Mouse (Mus musculus) CH12.LX (cell line): ENCODE results near the gene 1700113H08Rik. TPM values are rescaled to one million over a fixed set of nuclear protein-coding genes. Genes with fewer than 3 reads are reported as not detected.

ENCODE experiments used
- DNase-seq: peaks from one replicate; pipeline ENCODE4 v3.0.0-alpha.2; 2013; ENCODE audit errors: extremely low read depth
- H3K27ac ChIP-seq: 2 replicates; pipeline ENCODE4 v1.5.1; 2012; ENCODE audit warnings: low read depth, mild to moderate bottlenecking, control low read depth, moderate library complexity; ENCODE audit not compliant: insufficient read depth
- H3K27me3 ChIP-seq: replicated peaks from 2 replicates; pipeline ENCODE3; 2012; ENCODE audit warnings: inconsistent platforms
- H3K36me3 ChIP-seq, 2 experiments: replicated peaks in 1 of 2; 2 replicates each; pipeline versions ENCODE3 to v1.6.1; 2012; ENCODE audit warnings: inconsistent platforms in 1 of 2, low read length in 1 of 2, mild to moderate bottlenecking in 1 of 2, mixed read lengths in 1 of 2, moderate library complexity in 1 of 2; ENCODE audit not compliant: control insufficient read depth in 1 of 2, insufficient read depth in 1 of 2
- H3K4me1 ChIP-seq, 2 experiments: 2 replicates each; pipeline ENCODE4 v1.6.1; 2012; ENCODE audit warnings: inconsistent platforms in 1 of 2, moderate library complexity in 1 of 2; ENCODE audit not compliant: insufficient read depth in 2 of 2, control insufficient read depth in 1 of 2
- H3K4me2 ChIP-seq: 2 replicates; pipeline ENCODE4 v1.6.1; 2012; ENCODE audit warnings: low read depth, mild to moderate bottlenecking, control low read depth; ENCODE audit not compliant: poor library complexity, insufficient read depth, severe bottlenecking
- H3K4me3 ChIP-seq, 3 experiments: fragments of 150-350 bp in 1 of 3; sonication (generic) in 1 of 3; replicated peaks in 1 of 3; 2 replicates each; pipeline versions ENCODE3 to v1.5.1; 2011 to 2012; ENCODE audit warnings: low read depth in 2 of 3, low read length in 2 of 3, mild to moderate bottlenecking in 2 of 3, moderate library complexity in 2 of 3, control low read depth in 1 of 3, improper control_type of control experiment in 1 of 3, inconsistent platforms in 1 of 3, mixed read lengths in 1 of 3; ENCODE audit not compliant: poor library complexity in 1 of 3
- H3K79me2 ChIP-seq: replicated peaks from 2 replicates; pipeline ENCODE4 v1.6.1; 2012; ENCODE audit warnings: mild to moderate bottlenecking, moderate library complexity; ENCODE audit not compliant: control insufficient read depth, poor library complexity, insufficient read depth, severe bottlenecking; ENCODE audit errors: extremely low read depth
- H3K9ac ChIP-seq: 2 replicates; pipeline ENCODE4 v1.6.1; 2012; ENCODE audit warnings: low read depth, mild to moderate bottlenecking, control low read depth, moderate library complexity; ENCODE audit not compliant: insufficient read depth
- H3K9me3 ChIP-seq: replicated peaks from 2 replicates; pipeline ENCODE3; 2012; ENCODE audit warnings: low read length, inconsistent platforms, mixed read lengths
- CHD1 ChIP-seq: IDR thresholded peaks from 2 replicates; pipeline ENCODE4 v1.6.1; 2012; ENCODE audit warnings: low read depth, low read length, improper control_type of control experiment, inconsistent platforms
- CTCF ChIP-seq, 2 experiments: IDR thresholded peaks in 1 of 2; conservative IDR thresholded peaks in 1 of 2; 2 replicates each; pipeline ENCODE4 v1.5.1; 2011 to 2012; ENCODE audit warnings: low read depth in 2 of 2, low read length in 2 of 2, improper control_type of control experiment in 1 of 2, inconsistent platforms in 1 of 2, mild to moderate bottlenecking in 1 of 2, moderate library complexity in 1 of 2
- E2F4 ChIP-seq: IDR thresholded peaks from 2 replicates; pipeline ENCODE4 v1.6.1; 2011; ENCODE audit warnings: low read depth, low read length, improper control_type of control experiment; ENCODE audit not compliant: insufficient replicate concordance
- EP300 ChIP-seq: IDR thresholded peaks from 2 replicates; pipeline ENCODE4 v1.6.1; 2011; ENCODE audit warnings: low read length, improper control_type of control experiment
- ETS1 ChIP-seq: conservative IDR thresholded peaks from 2 replicates; pipeline ENCODE4 v1.6.1; 2012; ENCODE audit warnings: low read depth, mild to moderate bottlenecking, inconsistent platforms, low read length, improper control_type of control experiment, moderate library complexity
- GABPA ChIP-seq: IDR thresholded peaks from 2 replicates; pipeline ENCODE4 v1.6.1; 2012; ENCODE audit warnings: low read depth, low read length, improper control_type of control experiment, inconsistent platforms; ENCODE audit not compliant: insufficient replicate concordance
- IRF4 ChIP-seq: IDR thresholded peaks from 2 replicates; pipeline ENCODE4 v1.6.1; 2014; ENCODE audit warnings: low read depth, mild to moderate bottlenecking, inconsistent platforms, low read length, improper control_type of control experiment
- JUN ChIP-seq: IDR thresholded peaks from 2 replicates; pipeline ENCODE4 v1.6.1; 2011; ENCODE audit warnings: low read depth, mild to moderate bottlenecking, low read length, improper control_type of control experiment, moderate library complexity; ENCODE audit not compliant: insufficient read depth
- JUND ChIP-seq: conservative IDR thresholded peaks from 2 replicates; pipeline ENCODE4 v1.6.1; 2011; ENCODE audit warnings: low read depth, low read length, improper control_type of control experiment
- MAZ ChIP-seq: IDR thresholded peaks from 2 replicates; pipeline ENCODE4 v1.6.1; 2012; ENCODE audit warnings: low read depth, mild to moderate bottlenecking, inconsistent platforms, low read length, improper control_type of control experiment, moderate library complexity
- MEF2A ChIP-seq: IDR thresholded peaks from 2 replicates; pipeline ENCODE4 v1.6.1; 2014; ENCODE audit warnings: low read depth, mild to moderate bottlenecking, inconsistent platforms, low read length, improper control_type of control experiment, borderline replicate concordance
- PAX5 ChIP-seq: IDR thresholded peaks from 2 replicates; pipeline ENCODE4 v1.6.1; 2012; ENCODE audit warnings: low read length, inconsistent platforms, mixed read lengths
- POLR2A ChIP-seq: IDR thresholded peaks from 2 replicates; pipeline ENCODE4 v1.6.1; 2011; ENCODE audit warnings: low read depth, mild to moderate bottlenecking, improper control_type of control experiment, low read length
- POLR2AphosphoS2 ChIP-seq: IDR thresholded peaks from 2 replicates; pipeline ENCODE4 v1.6.1; 2011; ENCODE audit warnings: low read depth, low read length, improper control_type of control experiment
- RAD21 ChIP-seq: IDR thresholded peaks from 2 replicates; pipeline ENCODE4 v1.6.1; 2011; ENCODE audit warnings: low read depth, mild to moderate bottlenecking, low read length, improper control_type of control experiment, moderate library complexity
- RCOR1 ChIP-seq: conservative IDR thresholded peaks from 2 replicates; pipeline ENCODE4 v1.6.1; 2012; ENCODE audit warnings: low read depth, mild to moderate bottlenecking, inconsistent platforms, low read length, improper control_type of control experiment
- SIN3A ChIP-seq: IDR thresholded peaks from 2 replicates; pipeline ENCODE4 v1.6.1; 2012; ENCODE audit warnings: low read length, improper control_type of control experiment, inconsistent platforms
- SMC3 ChIP-seq: IDR thresholded peaks from 2 replicates; pipeline ENCODE4 v1.6.1; 2011; ENCODE audit warnings: low read depth, low read length, improper control_type of control experiment
- TBP ChIP-seq: conservative IDR thresholded peaks from 2 replicates; pipeline ENCODE4 v1.6.1; 2011; ENCODE audit warnings: low read depth, low read length, improper control_type of control experiment
- TCF12 ChIP-seq: IDR thresholded peaks from 2 replicates; pipeline ENCODE4 v1.6.1; 2014; ENCODE audit warnings: low read depth, mild to moderate bottlenecking, inconsistent platforms, low read length, improper control_type of control experiment
- UBTF ChIP-seq: IDR thresholded peaks from 2 replicates; pipeline ENCODE4 v1.6.1; 2012; ENCODE audit warnings: low read depth, mild to moderate bottlenecking, inconsistent platforms, low read length, improper control_type of control experiment, moderate library complexity
- ZC3H11A ChIP-seq: IDR thresholded peaks from 2 replicates; pipeline ENCODE4 v1.6.1; 2012; ENCODE audit warnings: low read depth, mild to moderate bottlenecking, inconsistent platforms, low read length, improper control_type of control experiment
- ZKSCAN1 ChIP-seq: IDR thresholded peaks from 2 replicates; pipeline ENCODE4 v1.6.1; 2012; ENCODE audit warnings: low read depth, inconsistent platforms, low read length, improper control_type of control experiment, borderline replicate concordance
- ZNF384 ChIP-seq: IDR thresholded peaks from 2 replicates; pipeline ENCODE4 v1.6.1; 2012; ENCODE audit warnings: low read depth, low read length, improper control_type of control experiment, inconsistent platforms
- dilution Hi-C: fragments of 300-500 bp; cut with MboI; formaldehyde crosslinking; loops from 2 replicates; pipeline ENCODE4 v1.14.3; 2020; ENCODE audit warnings: low sequenced_read_pairs; ENCODE audit not compliant: extremely low pct_unique_long_range_greater_than_20kb, extremely low pct_ligation_motif_present
- in situ Hi-C: fragments of 300-500 bp; cut with MboI; formaldehyde crosslinking; loops from 3 replicates; pipeline ENCODE4 v1.14.3; 2019; ENCODE audit warnings: low sequenced_read_pairs, low pct_ligation_motif_present, low pct_unique_long_range_greater_than_20kb, mixed read lengths
- polyA plus RNA-seq: library from polyadenylated mRNA; unstranded; fragments of >175 nt; gene quantifications from 2 replicates; pipeline ENCODE4 v1.2.1, GENCODE M21; 2012; ENCODE audit warnings: low read depth; ENCODE audit not compliant: insufficient read length
- total RNA-seq, 2 experiments: library from RNA; depleted of rRNA; stranded (reverse); fragments of 300-350 nt in 1 of 2; fragments of >200 nt in 1 of 2; gene quantifications; 2 replicates each; pipeline ENCODE4 v1.2.3; 2012 to 2014

Gene 1700113H08Rik
- total and polyA plus RNA-seq, 3 experiments = not detected

- TF ChIP-seq POLR2A = no peak
- no peak for TF ChIP-seq GABPA
- no peak for TF ChIP-seq IRF4
- TF ChIP-seq E2F4 = no peak
- TF ChIP-seq ZNF384 = no peak
- TF ChIP-seq RAD21 = no peak
- TF ChIP-seq SIN3A = no peak
- TF ChIP-seq POLR2AphosphoS2 = no peak
- TF ChIP-seq RCOR1 = no peak
- no peak for TF ChIP-seq CHD1
- no peak for TF ChIP-seq ZKSCAN1
- no peaks in the 10 kb centered on the region for H3K9me3 ChIP-seq
- in situ Hi-C loops (no loop called here), dilution Hi-C loops (no loop called here)
- H3K9ac ChIP-seq = no peak overlapping the region
- no peaks in the 10 kb centered on the region for H3K27me3 ChIP-seq
- no peak overlapping the region for H3K27ac ChIP-seq
- no peaks in the 10 kb centered on the region for H3K36me3 ChIP-seq
- no peak overlapping the region for H3K4me3 ChIP-seq
- no peak overlapping the region for H3K4me2 ChIP-seq
- peaks cover 0 to 4% of the 10 kb centered on the region in 2 experiments; a peak in 1 of 4 replicates for H3K4me1 ChIP-seq
- no peak for DNase-seq
- H3K79me2 ChIP-seq = no peaks in the 10 kb centered on the region
Measured at GRCm38 (mm10) chr10:87084236-87084635, 26.4 kb downstream of the 1700113H08Rik start.

GRCm38 (mm10) chr10:87087646-87088045 lies 29.8 kb downstream of the 1700113H08Rik start:
- dilution Hi-C loops = no loop called here
- DNase-seq = no peak

GRCm38 (mm10) chr10:87094249-87094648 lies 36.4 kb downstream of the 1700113H08Rik start:
- Histone ChIP-seq H3K27me3 (no peaks in the 10 kb centered on the region), H3K27ac (no peak overlapping the region), H3K79me2 (no peaks in the 10 kb centered on the region), H3K9ac (no peak overlapping the region), H3K9me3 (no peaks in the 10 kb centered on the region), H3K36me3 (no peaks in the 10 kb centered on the region), H3K4me2 (no peak overlapping the region), H3K4me3 (no peak overlapping the region), H3K4me1 (peaks cover 6 to 26% of the 10 kb centered on the region in 2 experiments)
- DNase-seq = peak; percentile 75
- TF ChIP-seq MAZ (no peak), CTCF (conservative IDR thresholded peaks at IDR 0.05 in 1 of 2, IDR thresholded peaks at IDR 0.05 in 1 of 2; ENCODE audit: low read depth in 2 of 2, low read length in 2 of 2) (peak; percentile 57 to 86), TBP (no peak), MEF2A (no peak; the same call in 1 of the 2 replicates), ETS1 (no peak), RCOR1 (no peak), SMC3 (peak; percentile 96), RAD21 (peak; percentile 91), ZC3H11A (peak; percentile 69), UBTF (no peak), POLR2A (no peak)
- in situ Hi-C loops (no loop called here), dilution Hi-C loops (no loop called here)

More at GRCm38 (mm10) chr10:87087646-87088045, 29.8 kb downstream of the 1700113H08Rik start:
- Histone ChIP-seq H3K9ac (no peak overlapping the region), H3K4me2 (no peak overlapping the region), H3K4me3 (no peak overlapping the region), H3K9me3 (no peaks in the 10 kb centered on the region), H3K27me3 (no peaks in the 10 kb centered on the region), H3K36me3 (no peaks in the 10 kb centered on the region), H3K4me1 (peaks cover 0 to 4% of the 10 kb centered on the region in 2 experiments; a peak in 1 of 4 replicates), H3K27ac (no peak overlapping the region), H3K79me2 (no peaks in the 10 kb centered on the region)
- TF ChIP-seq CHD1 (no peak), ZC3H11A (no peak), JUND (no peak), PAX5 (no peak), POLR2AphosphoS2 (no peak), EP300 (no peak), JUN (no peak), ZNF384 (no peak), POLR2A (no peak), TCF12 (no peak)
- in situ Hi-C loops = no loop called here
